Mouse (Mus musculus): Measurements from ENCODE around the gene Sgca.

DNA sequence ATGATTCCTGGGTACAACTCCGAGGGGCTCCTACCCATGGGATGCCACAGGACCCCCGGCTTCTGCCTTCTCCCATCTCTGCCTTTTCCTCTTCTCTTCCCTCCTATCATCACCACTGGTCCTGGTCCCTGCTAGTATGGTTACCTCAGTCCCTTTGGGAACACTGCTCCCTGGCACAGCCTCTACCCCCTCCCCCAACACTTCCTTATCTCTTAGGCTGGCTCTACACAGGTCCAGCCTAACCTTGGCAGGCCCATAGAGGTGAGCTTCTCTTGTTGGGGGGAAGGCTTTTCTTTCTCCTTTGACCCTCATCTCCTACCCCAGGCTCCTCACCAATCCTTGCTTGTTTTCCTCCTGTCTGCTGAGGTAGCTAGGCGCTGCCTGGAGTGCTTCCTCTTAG lies 39.4 kb upstream of the Sgca start:
- TF ChIP-seq CTCF (IDR thresholded peaks at IDR 0.05), result no peak
- no peak for TF ChIP-seq EP300 (IDR thresholded peaks at IDR 0.05)
